Mouse (Mus musculus): Measurements from ENCODE around the gene Ugt1a2. TPM values are rescaled to one million over a fixed set of nuclear protein-coding genes. Genes with fewer than 3 reads are reported as not detected.

Gene Ugt1a2
- total RNA-seq, 1 experiment from 2014 or later = not detected

DNA sequence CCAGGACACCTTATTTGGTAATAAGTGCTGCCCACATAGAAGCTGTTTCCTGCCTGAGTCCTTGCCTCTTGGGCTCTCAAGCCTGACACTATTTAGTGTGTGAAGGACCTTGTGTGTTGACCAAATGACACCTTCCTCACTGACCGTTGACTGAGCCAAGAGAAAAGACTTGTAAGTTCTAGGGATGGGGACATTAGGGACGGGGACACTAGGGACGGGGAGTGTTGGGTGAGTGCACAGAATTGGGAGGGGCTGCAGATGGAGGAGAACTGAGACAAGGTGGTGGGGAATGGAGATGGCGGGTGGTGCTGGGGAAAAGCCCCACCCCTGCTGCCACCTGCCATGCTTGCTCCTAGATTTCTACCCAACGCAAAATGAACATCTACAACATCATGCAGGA is 29.6 kb downstream of the Ugt1a2 start:
- no peak for ATAC-seq (replicated peaks in 1 of 2; ENCODE audit: insufficient read depth in 1 of 2, low FRiP score in 2 of 2, low TSS enrichment in 1 of 2, low read depth in 1 of 2, poor library complexity in 2 of 2, severe bottlenecking in 2 of 2)

DNA sequence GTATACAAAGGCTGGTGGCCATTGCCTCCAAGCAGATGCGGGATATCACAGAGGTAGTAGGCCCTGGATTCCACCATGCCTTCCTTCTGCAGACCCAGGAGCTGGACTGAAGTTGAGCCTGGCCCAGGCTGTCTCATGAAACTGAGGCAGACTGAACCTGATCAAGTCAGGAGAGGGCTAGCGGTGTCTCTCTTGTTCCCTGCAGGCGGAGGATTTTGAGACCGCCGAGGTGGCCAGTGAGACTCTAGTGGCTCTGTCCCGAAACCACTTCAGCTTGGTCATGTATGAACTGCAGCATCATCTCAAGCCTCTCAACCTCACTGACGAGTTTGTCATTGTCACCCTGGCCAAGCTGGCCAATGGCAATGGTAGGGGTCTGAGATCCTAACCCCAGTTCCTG is 30.0 kb downstream of the Ugt1a2 start:
- no peak for ATAC-seq (replicated peaks in 1 of 2; ENCODE audit: insufficient read depth in 1 of 2, low FRiP score in 2 of 2, low TSS enrichment in 1 of 2, low read depth in 1 of 2, poor library complexity in 2 of 2, severe bottlenecking in 2 of 2)

DNA sequence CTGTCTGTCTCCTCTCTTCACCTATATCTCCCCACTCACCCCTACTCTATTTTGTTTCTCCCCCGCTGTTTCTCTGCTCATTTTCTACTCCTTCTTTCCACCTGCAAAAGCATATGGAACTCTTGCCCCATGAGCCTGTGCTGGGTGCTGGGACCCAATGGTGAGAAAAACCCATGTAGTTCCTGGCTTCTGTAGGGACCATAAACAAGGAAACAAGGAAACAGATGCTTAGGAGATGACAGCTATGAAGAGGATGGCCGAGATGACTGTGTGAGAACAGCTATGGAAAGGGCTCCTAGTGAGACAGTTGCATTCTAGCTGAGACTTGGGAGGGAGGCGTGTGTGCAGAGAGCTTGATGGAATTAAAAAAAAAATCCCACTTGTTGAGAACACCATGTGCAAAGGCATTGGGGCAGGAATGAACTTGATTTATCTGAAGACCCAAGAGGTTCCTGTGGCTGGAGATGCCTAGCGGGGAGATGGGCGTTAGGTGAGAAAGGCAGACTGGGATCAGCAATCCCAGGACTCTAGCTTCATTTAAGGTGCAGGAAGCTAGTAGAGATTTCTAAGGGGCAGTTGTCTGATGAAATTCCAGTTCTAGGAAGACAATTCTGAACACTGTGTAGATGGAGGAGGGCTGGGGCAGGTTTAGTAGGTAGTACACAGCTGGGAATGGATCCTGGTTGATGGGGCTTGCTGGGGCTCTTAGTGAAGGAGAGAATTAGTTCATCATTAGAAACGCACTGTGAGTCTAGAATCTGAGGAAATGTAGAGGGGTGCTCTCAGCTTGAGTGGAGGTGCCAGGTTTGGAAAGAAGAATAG is 30.8 kb downstream of the Ugt1a2 start:
- no peak for ATAC-seq (replicated peaks in 1 of 2; ENCODE audit: insufficient read depth in 1 of 2, low FRiP score in 2 of 2, low TSS enrichment in 1 of 2, low read depth in 1 of 2, poor library complexity in 2 of 2, severe bottlenecking in 2 of 2)

DNA sequence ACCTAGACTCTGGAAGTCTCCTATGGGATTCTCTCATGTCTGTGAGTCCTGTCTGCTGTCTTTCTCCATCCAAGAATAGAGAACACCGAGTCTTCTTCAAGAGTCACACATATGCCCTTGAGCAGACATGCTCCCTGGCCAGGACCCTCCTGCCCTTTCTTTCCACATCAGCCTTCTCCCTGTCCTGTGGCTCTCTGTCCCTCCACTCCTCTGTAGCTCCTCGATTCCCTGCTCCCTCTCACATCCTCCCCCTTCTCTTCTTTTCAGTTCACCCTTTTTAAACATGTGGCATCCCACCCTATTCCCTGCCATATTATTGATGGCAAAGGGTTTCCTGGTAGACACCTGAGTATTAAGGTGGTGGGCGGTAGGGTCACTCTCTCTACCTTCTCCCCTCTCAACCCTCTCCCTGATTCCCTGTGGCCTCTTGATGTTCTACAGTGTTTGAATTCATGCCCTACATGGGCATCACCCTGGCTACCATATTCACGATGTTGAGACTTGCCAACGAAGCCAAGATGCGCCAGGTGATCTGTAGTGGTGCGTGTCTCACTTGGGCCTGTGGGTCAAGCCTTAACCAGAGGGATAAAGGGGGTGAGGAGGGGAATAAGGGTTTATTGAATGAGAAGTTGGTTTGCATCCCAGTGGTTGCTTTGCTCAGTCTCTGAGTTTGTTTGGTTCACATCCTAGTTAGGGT is 31.6 kb downstream of the Ugt1a2 start:
- ATAC-seq (replicated peaks in 1 of 2; ENCODE audit: insufficient read depth in 1 of 2, low FRiP score in 2 of 2, low TSS enrichment in 1 of 2, low read depth in 1 of 2, poor library complexity in 2 of 2, severe bottlenecking in 2 of 2) = no peak

DNA sequence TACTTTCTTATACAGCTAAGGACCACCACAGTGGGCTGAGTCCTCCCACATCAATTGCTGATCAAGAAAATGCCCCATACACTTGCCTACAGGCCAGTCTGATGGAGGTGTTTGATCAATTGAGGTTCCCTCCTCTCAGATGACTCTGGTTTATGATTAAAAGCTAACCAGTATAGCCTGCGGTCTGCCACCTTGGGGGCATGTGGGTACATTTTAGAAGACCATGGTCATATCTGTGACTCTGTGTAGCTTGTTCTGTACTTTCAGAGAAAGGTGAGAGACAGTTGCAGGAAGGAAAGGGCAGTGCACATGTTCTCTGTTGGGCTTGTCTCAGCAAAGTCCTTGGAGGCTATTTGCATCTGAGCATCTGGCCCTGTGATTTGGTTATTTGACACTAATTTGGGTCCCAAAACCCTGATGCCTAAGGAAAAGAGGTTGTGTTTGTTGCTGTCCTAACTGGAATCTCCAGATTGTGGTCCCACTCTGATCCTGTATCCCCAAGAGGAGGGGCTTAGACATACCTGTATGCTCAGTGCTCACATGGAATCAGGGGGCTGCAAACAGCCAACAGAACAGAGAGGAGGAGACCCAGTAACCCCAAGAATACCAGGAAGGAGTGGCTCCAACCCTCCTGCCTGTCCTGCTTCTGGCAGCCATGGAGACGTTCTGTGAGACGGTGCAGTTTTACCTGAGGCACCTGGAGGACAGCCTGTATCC is 32.4 kb downstream of the Ugt1a2 start:
- ATAC-seq (replicated peaks in 1 of 2; ENCODE audit: insufficient read depth in 1 of 2, low FRiP score in 2 of 2, low TSS enrichment in 1 of 2, low read depth in 1 of 2, poor library complexity in 2 of 2, severe bottlenecking in 2 of 2) = no peak

DNA sequence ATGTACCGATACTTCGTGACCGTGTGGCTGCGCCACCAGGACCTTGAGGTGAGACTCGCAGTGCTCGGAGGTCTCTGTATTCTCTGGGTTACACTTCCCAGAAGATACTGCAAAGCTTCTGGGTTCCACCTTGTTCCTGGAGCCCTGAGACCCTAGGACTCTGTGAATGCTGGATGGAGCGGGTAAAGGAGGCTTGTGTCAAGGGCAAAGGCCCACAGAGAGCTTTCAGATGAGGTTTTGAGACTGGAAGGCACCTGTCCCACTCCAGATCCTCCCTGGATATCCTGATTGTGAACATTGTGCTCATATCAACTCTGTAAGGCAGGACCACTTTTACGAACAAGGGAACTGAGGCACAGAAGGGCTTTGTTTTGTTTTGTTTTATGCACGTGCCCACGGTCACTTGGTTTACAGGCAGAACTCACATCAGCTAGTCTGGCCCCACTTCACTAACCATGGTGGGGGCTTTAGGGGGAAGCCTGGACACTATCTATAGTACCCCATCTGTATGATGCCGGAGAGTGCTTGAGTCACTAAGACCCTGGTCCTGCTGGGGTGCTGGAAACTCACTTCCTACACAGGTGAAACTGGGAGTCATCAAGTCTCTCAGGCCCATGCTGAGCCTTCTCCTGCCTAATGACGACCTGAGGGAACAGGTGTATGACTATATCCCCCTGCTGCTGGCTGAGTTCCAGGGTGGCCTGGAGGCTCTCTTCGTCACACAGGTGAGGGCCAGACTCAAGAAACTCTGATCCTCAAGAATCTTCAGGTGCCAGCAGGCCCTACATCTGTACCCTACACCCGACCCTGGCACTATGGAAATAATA is 33.2 kb downstream of the Ugt1a2 start:
- ATAC-seq (replicated peaks in 1 of 2; ENCODE audit: insufficient read depth in 1 of 2, low FRiP score in 2 of 2, low TSS enrichment in 1 of 2, low read depth in 1 of 2, poor library complexity in 2 of 2, severe bottlenecking in 2 of 2) = no peak

DNA sequence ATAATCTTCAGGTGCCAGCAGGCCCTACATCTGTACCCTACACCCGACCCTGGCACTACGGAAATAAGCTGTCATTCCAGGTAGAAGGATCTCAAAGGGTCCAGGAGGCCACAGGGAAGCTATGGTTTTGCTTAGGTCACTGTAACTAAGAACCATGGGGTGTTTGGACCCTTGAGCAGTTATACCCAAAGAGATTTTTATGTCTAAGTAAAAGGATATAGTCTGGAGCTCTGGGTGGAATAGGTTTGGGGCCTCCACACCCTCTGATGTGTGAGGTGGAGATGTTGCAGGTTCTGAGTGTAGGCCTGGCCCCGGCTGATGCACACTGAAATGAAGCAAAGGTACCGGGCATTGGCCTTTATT is 33.8 kb downstream of the Ugt1a2 start:
- ATAC-seq (replicated peaks in 1 of 2; ENCODE audit: insufficient read depth in 1 of 2, low FRiP score in 2 of 2, low TSS enrichment in 1 of 2, low read depth in 1 of 2, poor library complexity in 2 of 2, severe bottlenecking in 2 of 2) = no peak

DNA sequence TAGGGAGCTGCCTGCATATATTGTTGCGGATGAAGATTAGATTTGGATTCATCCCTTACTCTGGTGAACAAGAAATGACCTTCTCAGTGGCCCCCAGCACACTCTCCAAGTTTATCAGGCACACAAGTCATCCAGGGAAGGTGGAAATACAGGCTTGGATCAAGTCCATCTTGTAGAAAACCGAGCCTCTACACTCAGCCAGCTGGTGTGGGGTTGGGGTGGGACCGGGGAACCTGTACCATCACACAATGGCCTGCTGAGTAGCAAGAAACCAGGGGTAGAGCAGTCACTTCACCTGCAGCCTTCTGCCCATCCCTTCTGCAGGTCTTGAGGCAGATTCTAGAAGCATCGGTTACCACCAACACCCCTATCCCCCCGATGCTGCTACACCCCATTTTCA is 34.2 kb downstream of the Ugt1a2 start:
- no peak for ATAC-seq (replicated peaks in 1 of 2; ENCODE audit: insufficient read depth in 1 of 2, low FRiP score in 2 of 2, low TSS enrichment in 1 of 2, low read depth in 1 of 2, poor library complexity in 2 of 2, severe bottlenecking in 2 of 2)

DNA sequence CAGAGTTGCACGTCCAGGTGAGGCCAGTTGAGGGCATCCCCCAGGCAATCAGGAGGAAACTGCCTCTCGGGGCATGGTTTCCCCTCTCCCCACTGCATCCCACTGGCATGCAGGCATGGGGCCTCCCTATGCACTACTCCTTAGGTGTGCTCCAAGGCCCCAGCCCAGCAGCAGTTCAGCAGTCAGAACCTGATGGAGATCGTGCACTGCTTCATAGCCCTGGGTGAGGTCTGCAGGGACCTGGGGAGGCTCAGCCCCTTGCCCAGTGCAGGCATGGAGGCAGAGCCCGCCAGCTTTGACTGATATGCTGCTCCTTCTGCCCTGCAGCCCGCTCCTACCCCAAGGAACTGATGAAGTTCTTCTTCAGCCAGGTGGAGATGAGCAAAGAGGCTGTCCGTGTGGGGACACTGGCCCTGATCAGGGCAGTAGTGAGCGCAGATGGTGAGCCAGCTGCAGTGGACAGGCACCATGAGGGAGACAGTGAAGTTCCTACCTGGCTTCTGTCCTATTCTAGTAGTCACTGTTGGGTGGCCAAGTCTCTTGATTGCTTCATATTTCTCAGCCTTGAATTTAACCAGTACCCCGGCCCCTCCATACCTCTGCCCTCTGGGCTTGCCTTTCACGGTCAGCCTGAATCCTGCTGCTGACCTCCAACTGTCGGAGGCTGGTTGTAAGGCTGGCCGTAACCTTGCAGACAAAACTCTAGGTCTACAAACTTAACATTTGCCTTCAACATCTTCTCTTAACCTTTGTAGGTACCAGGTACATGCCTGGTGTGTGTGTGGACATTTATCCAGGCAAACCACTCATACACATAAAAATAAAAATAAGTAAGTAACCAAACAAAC is 34.9 kb downstream of the Ugt1a2 start:
- ATAC-seq (replicated peaks in 1 of 2; ENCODE audit: insufficient read depth in 1 of 2, low FRiP score in 2 of 2, low TSS enrichment in 1 of 2, low read depth in 1 of 2, poor library complexity in 2 of 2, severe bottlenecking in 2 of 2) = no peak

DNA sequence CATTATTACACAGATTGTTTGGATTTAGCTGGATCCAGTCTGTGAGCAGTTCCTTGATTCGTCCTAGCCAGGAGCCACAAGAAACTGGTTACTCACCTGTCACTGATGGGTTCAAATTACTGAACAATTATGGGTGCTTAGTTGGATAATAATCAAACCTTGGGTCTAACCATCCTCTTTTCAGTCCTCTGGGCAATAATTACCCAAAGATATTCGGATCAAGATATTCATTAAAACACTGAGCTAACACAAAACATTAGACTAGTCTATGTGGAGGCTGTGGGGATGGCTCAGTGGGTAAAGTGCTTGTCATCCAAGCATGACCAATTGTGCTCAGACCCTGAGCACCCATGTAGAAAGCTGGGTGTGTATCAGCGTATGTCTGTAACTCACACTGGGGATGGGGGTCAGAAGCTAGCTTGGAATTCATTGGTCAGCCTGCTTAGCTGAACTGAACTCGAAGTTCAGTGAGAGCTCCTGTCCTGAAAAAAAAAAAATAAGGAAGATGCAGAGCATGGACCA is 35.6 kb downstream of the Ugt1a2 start:
- ATAC-seq (replicated peaks in 1 of 2; ENCODE audit: insufficient read depth in 1 of 2, low FRiP score in 2 of 2, low TSS enrichment in 1 of 2, low read depth in 1 of 2, poor library complexity in 2 of 2, severe bottlenecking in 2 of 2) = no peak

DNA sequence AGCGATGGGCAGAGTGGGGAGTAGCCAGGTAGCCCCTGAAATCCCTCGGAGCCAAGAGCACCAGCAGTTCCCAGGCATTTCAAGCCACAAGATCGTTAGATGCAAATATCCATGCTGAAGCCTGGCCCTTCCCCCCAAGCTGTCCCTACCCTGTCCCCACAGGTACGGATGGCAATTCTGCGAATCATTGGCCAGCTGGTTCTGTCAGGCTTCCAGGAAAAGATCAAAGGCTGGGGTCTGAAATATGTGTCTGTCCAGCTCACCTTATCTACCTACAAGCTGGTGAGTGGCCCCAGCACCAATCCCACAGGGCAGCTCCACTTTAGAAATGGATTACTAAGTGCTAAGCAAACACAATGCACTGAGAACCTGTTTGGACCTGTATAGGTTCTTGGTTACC is 36.9 kb downstream of the Ugt1a2 start:
- ATAC-seq (replicated peaks in 1 of 2; ENCODE audit: insufficient read depth in 1 of 2, low FRiP score in 2 of 2, low TSS enrichment in 1 of 2, low read depth in 1 of 2, poor library complexity in 2 of 2, severe bottlenecking in 2 of 2) = no peak

DNA sequence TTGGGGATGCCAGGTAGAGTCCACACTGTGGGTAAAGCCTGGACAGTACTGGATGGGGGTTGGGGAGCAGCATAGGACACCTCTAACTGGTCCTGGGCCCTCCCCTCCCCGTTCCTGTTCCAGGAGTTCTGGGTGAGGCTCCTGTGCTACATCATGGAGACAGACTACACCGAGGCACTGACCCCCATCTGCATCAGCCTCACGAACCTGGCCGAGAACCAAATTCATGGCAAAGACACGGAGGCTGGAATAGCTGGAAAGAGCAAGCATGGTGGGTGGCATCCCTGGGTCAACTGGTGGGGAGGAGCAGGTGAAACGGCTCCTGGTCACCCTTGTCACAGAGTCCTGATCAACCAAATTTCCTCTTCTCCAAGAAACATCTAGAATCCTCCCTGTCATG is 38.4 kb downstream of the Ugt1a2 start:
- ATAC-seq (replicated peaks in 1 of 2; ENCODE audit: insufficient read depth in 1 of 2, low FRiP score in 2 of 2, low TSS enrichment in 1 of 2, low read depth in 1 of 2, poor library complexity in 2 of 2, severe bottlenecking in 2 of 2) = no peak

DNA sequence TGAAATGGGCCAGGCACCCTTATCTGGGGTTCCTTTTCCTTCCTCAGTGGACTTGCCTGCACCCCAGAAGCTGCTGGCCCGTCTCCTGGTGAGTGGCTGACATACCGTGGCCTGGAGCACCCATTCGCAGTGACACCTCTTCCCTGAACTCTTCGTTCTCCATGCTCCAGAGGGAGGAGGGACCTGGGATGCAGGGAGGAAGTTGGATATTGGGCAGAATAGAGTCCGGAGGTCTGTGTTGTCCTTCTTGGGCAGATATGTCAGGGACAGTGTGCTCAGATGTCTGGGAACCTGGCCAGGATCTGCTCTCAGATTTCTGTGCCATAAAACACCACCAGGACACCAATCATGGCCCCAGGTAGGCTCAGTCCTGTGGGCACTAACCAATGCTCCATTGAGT is 39.7 kb downstream of the Ugt1a2 start:
- no peak for ATAC-seq (replicated peaks in 1 of 2; ENCODE audit: insufficient read depth in 1 of 2, low FRiP score in 2 of 2, low TSS enrichment in 1 of 2, low read depth in 1 of 2, poor library complexity in 2 of 2, severe bottlenecking in 2 of 2)

DNA sequence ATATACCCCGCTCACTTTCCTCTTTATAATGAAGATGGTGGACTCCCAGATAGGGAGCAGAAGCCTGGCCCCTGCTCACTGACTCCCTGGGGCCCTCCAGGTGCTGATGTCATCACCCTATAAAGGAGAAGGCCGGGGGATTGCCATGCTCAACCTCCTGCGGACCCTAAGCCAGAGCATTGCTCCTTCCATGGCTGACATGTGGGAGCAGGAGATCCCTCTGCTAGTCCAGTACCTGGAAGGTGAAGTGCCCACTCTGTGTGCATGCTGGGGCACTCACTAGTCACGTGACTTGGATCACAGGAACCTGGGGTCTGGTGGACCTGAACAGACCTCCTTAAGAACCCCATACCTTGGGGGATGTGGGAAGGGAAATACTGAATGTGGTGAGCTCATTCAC is 40.2 kb downstream of the Ugt1a2 start:
- ATAC-seq (replicated peaks in 1 of 2; ENCODE audit: insufficient read depth in 1 of 2, low FRiP score in 2 of 2, low TSS enrichment in 1 of 2, low read depth in 1 of 2, poor library complexity in 2 of 2, severe bottlenecking in 2 of 2) = no peak

DNA sequence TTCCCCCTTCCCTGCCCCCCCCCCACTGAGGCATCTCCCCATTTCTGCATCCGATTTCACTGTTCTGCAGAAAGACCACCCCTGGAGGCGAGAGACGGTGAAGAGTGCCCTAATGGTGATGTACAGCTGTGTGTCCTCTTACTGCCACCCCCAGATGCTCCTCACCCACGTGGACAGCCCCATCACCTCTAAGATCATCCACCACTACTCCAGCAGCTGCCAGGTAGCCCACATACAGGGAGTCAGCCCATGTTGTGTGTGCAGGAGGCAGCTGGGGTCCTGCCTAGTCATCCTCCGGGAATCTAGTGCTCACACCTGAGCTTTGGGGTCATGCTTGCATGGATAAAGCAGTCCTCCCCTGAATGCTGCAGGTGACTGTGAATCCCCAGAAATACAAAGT is 43.5 kb downstream of the Ugt1a2 start:
- no peak for ATAC-seq (replicated peaks in 1 of 2; ENCODE audit: insufficient read depth in 1 of 2, low FRiP score in 2 of 2, low TSS enrichment in 1 of 2, low read depth in 1 of 2, poor library complexity in 2 of 2, severe bottlenecking in 2 of 2)

DNA sequence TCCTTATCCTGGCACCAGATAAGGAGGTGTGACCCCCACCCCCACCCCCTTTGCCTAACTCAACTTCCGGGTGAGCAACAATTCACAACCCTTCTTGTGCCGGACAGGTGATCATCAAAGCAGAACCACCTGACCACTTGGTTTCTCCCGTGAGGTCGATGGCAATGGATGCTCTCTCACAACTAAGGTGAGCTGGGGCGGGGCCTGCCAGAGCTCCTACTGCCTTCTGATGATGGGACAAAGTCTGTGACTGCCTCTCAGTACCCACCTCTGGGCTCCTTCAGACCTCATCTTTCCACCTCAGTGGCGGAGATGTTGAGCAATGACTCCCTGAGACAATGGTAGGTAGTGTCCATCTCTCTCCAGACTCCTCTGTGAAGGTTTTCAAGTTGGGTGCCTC is 45.5 kb downstream of the Ugt1a2 start:
- no peak for ATAC-seq (replicated peaks in 1 of 2; ENCODE audit: insufficient read depth in 1 of 2, low FRiP score in 2 of 2, low TSS enrichment in 1 of 2, low read depth in 1 of 2, poor library complexity in 2 of 2, severe bottlenecking in 2 of 2)

DNA sequence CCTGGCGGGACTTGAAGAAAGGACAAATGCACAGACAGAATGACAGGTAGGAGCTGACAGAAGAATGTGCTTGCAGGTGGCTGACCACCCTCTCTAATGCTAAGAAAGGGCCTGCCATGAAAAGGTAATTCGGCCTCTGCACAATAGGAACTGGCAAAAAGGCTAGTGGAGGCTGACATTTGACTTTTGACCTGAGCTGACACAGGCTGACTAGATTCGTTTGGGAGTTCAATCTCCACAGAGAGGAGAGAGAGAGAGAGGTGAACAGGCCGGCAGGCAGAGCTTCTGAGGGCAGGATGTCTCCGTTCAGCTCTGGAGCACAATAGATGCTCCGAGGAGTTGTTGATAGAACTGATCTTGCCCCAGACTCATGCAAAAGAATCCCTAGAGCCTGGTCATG is 46.0 kb downstream of the Ugt1a2 start:
- no peak for ATAC-seq (replicated peaks in 1 of 2; ENCODE audit: insufficient read depth in 1 of 2, low FRiP score in 2 of 2, low TSS enrichment in 1 of 2, low read depth in 1 of 2, poor library complexity in 2 of 2, severe bottlenecking in 2 of 2)

Measured in hematopoietic stem cell, adult 5-6 weeks (primary cell).